Mouse (Mus musculus): ENCODE data around the gene Olfr1261.

Olfr1261 gene

DNA sequence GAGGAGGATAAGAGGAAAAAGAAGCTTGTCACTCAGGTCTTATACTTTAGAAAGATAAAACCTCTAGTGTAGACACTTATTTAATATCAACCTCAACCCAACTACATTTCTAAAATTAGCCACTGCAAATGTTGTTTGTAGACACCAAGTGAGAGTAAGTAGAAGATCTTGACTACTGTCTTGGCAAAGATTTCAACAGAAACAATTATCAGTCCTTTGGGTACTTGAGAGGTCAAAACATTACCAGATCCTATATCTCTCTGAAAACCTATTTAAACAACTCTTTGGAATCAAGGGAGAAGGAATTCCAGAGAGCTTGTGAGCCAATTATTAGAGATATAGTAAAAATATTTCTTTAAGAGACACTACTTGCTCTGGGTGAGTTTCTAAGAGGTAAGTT, at the start of gene Olfr1261:
Olfr1261 (plus strand) TSS at position 301 of the 400 bp plus-strand sequence.
- DNase-seq = no peak

DNA sequence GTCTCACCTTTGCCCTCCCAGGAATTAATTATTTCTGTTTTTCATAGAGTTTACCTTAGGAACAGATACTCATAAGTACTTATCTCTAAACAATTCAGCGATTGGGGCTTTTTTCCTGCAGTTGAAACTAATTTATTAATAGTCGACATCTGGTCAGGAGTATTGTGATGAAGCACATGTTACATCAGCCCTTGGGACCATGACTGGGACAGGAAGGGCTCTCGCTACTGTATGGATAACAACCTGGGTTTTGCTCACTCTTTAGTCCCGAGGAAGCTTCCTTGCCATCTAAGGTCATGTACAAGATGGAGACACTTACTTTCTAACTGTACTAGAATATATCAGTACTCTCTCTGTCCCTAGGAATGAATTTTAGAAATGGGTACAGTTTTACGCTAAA, 42.5 kb upstream of the Olfr1261 start, which contains the start of gene Olfr1259:
Olfr1259 (minus strand) TSS at position 101 of the 400 bp plus-strand sequence.
- no peak for DNase-seq

DNA sequence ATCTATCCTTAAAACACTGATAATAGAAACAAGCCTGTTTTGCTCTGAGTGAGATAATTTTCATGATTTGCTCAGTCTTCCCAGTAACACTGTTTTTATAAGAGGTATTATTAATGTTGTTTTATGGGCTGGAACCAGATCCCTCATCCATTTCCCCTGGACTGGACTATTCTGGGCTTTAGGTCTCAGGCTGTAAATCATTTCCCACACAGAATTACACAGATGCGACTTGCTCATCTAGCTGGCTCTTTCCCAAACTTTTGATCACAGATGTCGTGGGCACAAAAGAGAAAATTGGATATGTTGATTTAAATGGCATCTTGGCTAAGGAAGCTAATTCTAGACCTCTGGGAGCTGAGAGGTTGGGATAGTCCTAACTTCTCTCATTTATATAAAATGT, 16.8 kb upstream of the Olfr1261 start, which contains the start of gene Olfr1260:
Olfr1260 (plus strand) TSS at position 157 of the 400 bp plus-strand sequence.
- no peak for DNase-seq

DNA sequence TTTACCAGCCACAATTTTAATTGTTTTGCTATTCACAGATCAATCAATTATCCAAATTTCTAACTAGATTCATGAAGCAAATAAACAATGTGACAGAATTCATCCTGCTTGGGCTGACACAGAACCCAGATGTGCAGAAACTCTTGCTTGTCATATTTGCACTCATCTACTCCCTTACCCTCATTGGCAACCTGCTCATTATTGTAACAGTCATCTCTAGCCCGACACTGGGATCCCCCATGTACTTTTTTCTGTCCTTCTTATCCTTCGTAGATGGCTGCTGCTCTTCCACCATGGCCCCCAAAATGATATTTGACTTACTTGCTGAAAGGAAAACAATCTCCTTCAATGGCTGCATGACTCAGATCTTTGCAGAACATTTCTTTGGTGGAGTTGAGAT, 13.3 kb upstream of the Olfr1261 start:
- no peak for DNase-seq

DNA sequence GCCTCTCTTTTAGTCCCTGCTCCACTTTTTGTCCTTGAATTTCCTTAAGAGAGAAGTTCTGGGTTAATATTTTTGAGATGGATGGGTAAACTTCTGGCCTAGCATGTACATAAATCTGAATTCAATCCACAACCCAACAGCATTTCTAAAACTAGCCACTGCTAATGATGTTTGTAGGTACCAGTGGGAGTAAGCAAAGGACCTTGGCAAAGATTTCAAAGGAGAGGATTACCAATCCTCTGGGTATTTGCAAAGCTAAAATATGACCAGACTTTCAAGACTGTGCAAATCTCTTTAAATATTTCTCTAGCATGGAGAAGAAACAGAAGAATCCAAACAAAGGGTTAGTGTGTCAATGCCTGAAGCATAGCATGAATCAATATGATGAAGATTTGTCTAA, 8.8 kb downstream of the Olfr1261 start, which contains the start of gene Olfr1262:
Olfr1262 (plus strand) TSS at position 301 of the 400 bp plus-strand sequence.
- DNase-seq = no peak

DNA sequence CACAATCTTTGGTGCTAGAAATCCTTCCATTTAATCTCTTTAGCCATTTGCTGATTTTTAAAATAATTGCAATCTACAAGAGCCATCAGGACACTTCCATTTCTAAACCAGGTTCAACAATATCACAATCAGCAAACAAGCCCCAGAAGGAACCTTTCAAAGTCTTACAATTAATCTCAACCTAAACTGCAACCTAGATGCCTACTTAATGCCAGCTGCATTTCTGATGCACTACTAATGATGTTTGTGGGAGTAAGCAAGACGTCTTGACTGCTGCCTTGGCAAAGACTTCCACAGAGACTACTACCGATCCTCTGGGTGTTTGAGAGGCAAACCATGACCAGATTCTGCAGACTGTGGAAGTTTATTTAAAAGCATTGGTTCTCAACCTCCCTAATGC, 20.8 kb downstream of the Olfr1261 start, which contains the start of gene Olfr1263:
Olfr1263 (plus strand) TSS at position 301 of the 400 bp plus-strand sequence.
- DNase-seq = no peak

GRCm38 (mm10) chr2:90025477-90025876, 34.5 kb downstream of the Olfr1261 start, which contains the start of gene Olfr1264:
TSS of gene Olfr1264 (minus strand) at chr2:90025577.
- DNase-seq = no peak

- no peak for DNase-seq
These were observed 44.0 kb downstream of the Olfr1261 start, which contains the start of gene Olfr1265 for GRCm38 (mm10) chr2:90035037-90035436. TSS of gene Olfr1265 (plus strand) at chr2:90035337.
